Mouse (Mus musculus): ENCODE measurements around the gene Shisa8.

Gene Shisa8

GRCm38 (mm10) chr15:82170437-82171377 lies 41.9 kb downstream of the Shisa8 start:
- DNase-seq (ENCODE audit: low read depth), result no peak

DNA sequence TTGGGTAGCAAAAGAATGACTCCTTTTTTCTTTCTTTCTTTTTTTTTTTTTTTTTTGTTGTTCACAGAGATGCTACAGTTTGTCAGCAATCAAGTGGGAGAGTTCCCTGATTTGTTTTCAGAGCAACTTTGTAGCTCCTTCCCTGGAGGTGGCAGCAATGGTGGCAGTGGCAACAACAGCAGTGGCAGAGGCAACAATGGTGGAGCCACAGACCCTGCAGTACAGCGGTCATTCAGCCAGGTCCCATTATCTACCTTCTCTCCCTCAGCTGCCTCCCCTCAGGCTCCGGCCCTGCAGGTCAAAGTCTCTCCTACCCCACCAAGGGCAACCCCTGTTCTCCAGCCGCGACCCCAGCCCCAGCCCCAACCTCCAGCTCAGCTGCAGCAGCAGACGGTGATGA lies 42.9 kb downstream of the Shisa8 start:
- no peak for DNase-seq (ENCODE audit: low read depth)

DNA sequence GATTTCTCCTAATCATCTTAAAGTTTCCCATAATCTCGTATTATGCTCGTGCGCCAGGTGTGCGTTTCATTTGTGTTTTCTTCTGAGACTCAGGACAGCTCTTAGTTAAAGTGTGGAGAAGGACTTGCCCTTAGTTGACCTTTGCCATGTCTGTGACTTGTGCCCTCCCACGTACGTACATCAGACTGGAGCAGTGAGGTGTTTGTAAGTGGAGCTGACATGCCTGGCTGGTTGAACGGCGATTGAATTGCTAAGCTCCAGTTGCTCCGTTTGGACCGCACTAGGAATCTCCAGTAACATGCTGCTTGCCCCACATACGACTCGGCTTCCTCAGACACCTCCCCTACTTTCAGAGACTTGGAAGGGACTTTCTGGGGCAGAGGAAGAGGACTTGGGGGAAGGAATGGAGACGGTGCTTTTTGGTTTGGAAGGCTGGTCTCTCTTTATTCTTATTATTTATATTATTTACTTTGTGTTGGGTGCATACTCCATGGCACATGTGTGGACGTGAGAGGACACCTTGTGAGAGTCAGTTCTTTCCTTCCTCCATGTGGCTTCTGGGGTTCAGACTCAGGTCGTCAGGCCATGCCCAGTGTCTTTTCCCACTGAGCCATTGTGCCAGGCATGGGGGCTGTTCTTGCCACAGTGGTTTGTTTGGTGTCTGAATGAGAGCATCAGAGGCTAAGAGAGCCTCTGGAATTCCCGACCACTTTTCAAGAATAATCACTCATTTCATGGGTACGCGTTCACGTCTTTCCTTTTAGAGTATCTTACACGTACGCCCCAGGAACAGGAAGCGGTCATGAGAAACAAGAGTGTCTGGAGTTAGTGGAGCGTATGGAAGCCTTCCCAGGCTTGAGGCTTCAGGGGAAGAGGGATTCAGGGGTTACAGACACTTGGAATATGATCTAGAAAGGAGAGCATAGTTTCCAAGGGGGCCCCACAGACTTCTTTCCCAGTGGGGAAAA lies 45.1 kb downstream of the Shisa8 start:
- no peak for DNase-seq (ENCODE audit: low read depth)

DNA sequence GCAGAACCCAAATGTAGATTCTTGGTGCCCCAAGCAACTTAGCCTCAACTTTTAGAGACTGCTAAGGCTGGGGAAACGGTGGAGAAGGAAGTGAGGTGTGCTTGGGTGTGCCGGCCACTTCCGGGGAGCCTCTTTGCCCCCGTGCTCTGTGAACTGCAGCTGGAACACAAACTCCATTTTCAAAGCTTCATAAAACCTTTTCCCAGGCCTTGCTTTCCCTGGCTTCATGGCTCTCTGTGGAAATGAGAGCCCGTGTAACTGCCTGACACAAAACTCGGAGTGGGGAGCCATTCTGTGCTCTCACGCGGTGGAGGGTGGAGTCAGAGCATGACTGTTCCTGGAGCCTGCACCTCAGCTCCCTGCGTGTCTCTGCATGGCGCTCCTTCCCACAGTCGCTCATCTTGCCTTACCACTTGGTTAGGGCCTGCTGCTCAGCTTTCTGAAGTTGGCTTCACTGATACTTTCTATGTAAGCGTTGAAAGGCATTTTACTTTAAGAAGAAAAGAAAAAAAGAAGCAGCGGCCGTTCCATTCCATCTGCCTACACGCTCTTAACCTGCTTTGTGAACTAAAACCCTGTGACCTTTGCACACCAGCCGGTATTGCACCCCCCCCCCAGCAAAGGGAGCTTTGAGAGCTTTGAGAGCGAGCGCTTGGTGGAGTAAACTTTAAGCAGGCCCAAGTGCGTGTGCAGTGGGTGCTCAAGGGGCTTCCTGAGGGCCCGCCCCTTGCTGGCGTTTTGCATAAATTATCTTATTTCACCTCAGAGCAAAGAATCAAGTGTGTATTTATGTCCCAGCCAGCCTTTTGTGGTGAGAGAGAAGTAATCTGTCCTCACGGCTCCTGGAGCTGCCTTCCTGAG lies 46.1 kb downstream of the Shisa8 start:
- no peak for DNase-seq (ENCODE audit: low read depth)

- DNase-seq (ENCODE audit: low read depth), result peak; percentile 81
These were observed 47.0 kb downstream of the Shisa8 start for GRCm38 (mm10) chr15:82165332-82166239.

- DNase-seq (ENCODE audit: low read depth), result peak; percentile 45
These were observed 48.1 kb downstream of the Shisa8 start for GRCm38 (mm10) chr15:82164496-82164895.

DNA sequence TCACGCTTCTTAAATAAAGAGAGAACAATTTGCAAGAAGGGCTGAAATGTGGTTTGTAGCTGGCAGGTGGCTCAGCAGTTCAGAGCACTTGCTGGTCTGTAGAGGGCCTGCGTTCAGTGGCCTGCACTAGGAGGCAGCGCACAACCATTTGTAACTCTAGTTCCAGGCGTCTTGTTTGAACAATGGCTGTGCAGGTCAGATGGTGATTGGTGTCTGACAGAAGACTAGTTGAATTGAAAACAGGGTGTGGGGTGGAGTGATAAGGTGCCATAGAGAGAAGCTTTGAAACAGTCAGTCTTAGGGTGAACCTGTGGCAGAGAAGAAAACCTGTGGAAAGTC lies 48.6 kb downstream of the Shisa8 start:
- DNase-seq (ENCODE audit: low read depth), result peak; percentile 62

GRCm38 (mm10) chr15:82163356-82164060 lies 49.1 kb downstream of the Shisa8 start:
- no peak for DNase-seq (ENCODE audit: low read depth)

GRCm38 (mm10) chr15:82161965-82162600 lies 50.5 kb downstream of the Shisa8 start:
- no peak for DNase-seq (ENCODE audit: low read depth)

DNA sequence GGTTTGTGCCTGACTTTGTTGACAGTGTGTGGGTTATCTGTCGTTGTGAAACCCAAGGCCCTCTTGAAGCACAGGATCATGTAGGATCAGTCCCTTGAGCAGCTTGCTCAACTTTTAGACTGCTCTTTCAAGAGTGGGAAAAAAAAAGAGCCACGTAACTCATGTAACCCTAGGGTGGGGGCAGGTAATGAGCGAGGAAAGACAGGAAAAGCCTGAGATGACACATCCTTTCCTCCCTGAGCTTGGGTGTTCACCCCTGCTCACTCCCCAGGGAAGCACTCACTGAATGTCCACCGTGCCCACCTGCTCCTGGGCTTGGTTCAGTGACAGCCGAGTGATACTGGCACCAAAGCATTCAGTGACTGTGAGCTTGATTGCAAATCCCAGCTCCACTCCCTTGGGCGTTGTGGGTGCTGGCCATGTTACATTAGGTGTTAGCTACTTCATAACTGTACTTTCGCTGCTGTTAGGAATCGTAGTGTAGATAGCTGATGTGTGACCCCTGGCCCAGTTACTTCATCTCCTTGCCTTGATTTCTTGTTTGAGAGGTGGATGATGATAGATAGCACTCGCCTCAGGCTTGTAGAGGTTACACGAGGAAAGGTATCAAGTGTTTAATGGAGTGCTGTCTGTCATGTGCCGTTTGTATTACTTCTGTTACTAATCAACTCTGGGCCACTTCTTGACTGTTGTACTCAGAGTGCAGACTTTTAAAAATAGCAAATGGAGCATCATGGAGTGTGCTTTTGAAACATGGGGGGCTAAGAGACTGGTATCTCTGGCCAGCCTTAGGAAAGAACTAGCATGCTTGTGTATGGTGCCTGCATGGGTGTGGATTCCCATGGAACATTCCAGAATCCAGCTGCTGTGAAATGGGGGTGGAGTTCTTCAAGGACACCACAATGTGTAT lies 51.6 kb downstream of the Shisa8 start:
- no peak for DNase-seq (ENCODE audit: low read depth)

DNA sequence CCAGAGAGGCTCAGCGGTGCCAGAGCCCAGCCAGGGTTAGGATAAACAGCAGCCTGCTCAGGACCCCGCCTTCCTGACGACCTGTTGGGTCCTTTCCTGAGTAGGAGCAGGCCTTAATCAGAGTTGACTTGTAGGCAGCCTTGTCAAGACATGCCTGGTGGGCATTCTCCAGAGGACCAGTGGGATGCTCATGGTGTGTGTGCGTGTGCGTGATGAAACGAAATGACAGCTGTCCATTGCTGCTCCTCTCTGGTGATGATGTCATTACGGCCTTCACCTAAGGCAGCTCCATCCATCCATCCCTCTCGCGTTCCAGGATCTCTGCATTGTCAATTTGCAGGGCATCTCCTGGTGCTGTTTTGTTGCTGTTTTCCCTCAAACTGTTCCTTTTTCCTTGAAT lies 53.1 kb downstream of the Shisa8 start:
- no peak for DNase-seq (ENCODE audit: low read depth)

- DNase-seq (ENCODE audit: low read depth), result no peak
These were observed 54.2 kb downstream of the Shisa8 start for GRCm38 (mm10) chr15:82158243-82159035.

GRCm38 (mm10) chr15:82156902-82157301 lies 55.7 kb downstream of the Shisa8 start:
- DNase-seq (ENCODE audit: low read depth), result no peak

DNA sequence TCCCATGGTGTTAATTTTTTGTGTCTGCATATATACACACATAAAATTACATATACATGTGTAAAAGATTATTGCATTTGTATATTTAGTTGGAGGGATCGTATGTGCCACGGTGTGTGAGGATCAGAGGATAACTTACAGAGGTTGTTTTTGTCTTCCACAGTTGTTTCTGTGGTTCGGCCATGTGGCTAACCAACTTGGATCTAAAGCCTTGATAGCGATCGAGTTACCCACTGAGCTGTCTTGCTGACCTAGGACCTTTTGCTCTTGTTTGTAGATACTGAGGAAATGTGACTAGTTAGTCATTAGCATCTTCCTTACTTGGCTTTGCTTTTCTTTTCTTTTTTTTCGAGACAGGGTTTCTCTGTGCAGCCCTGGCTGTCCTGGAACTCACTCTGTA lies 56.3 kb downstream of the Shisa8 start:
- no peak for DNase-seq (ENCODE audit: low read depth)

Data from c-Kit-positive CD71-positive TER-119-negative erythroid progenitor cells, embryonic 14.5 days (primary cell).